Mouse (Mus musculus) erythroblast, embryonic 14.5 days (primary cell): ENCODE measurements around the gene Prpsap1. TPM values are rescaled to one million over a fixed set of nuclear protein-coding genes. Genes with fewer than 3 reads are reported as not detected.
A peak's percentile ranks its signal among the peaks of the same experiment; 100 is the strongest.
"Not testable (repeated sequence)": the region's sequence is repeated elsewhere in the genome, so short reads cannot be mapped to it uniquely, and the experiment has no call there.

Experiments
- H3K27me3 ChIP-seq: 2 replicates; pipeline ENCODE4 v1.6.1; 2012; ENCODE audit warnings: inconsistent platforms; ENCODE audit not compliant: control insufficient read depth
- H3K36me3 ChIP-seq: 2 replicates; pipeline ENCODE4 v1.6.1; 2012; ENCODE audit warnings: mild to moderate bottlenecking, inconsistent platforms; ENCODE audit not compliant: control insufficient read depth
- H3K4me1 ChIP-seq: 2 replicates; pipeline ENCODE4 v1.6.1; 2012; ENCODE audit warnings: inconsistent platforms; ENCODE audit not compliant: control insufficient read depth
- H3K4me3 ChIP-seq: replicated peaks from 2 replicates; pipeline ENCODE3; 2012; ENCODE audit warnings: moderate library complexity, mild to moderate bottlenecking, inconsistent platforms
- H3K9me3 ChIP-seq: 2 replicates; pipeline ENCODE4 v1.6.1; 2012; ENCODE audit warnings: low read length, inconsistent platforms, mixed read lengths; ENCODE audit not compliant: control insufficient read depth
- GATA1 ChIP-seq: IDR thresholded peaks from 2 replicates; pipeline ENCODE4 v1.6.1; 2012; ENCODE audit warnings: low read length, inconsistent platforms, mixed read lengths
- TAL1 ChIP-seq: IDR thresholded peaks from 3 replicates; pipeline ENCODE4 v1.6.1; 2012; ENCODE audit warnings: low read length, inconsistent platforms, mixed read lengths
- polyA plus RNA-seq: library from polyadenylated mRNA; stranded (reverse); fragments of >175 nt; gene quantifications from 2 replicates; pipeline ENCODE4 v1.2.3, GENCODE M21; 2012

Gene Prpsap1
- polyA plus RNA-seq, 1 experiment = 1.4 TPM

- TF ChIP-seq GATA1 (no peak), TAL1 (no peak)
- Histone ChIP-seq H3K9me3 (no peaks in the 10 kb centered on the region), H3K4me3 (peak overlapping the region; percentile 54), H3K36me3 (peaks cover 14% of the 10 kb centered on the region), H3K27me3 (no peaks in the 10 kb centered on the region), H3K4me1 (peaks cover 63% of the 10 kb centered on the region)
Observed at GRCm38 (mm10) chr11:116430723-116431427, 63.1 kb downstream of the Prpsap1 start.

GRCm38 (mm10) chr11:116429862-116430613 lies 64.0 kb downstream of the Prpsap1 start:
- Histone ChIP-seq H3K36me3 (peaks cover 5% of the 10 kb centered on the region), H3K4me1 (peaks cover 58% of the 10 kb centered on the region), H3K9me3 (no peaks in the 10 kb centered on the region), H3K4me3 (peak overlapping the region; percentile 54), H3K27me3 (no peaks in the 10 kb centered on the region)
- TF ChIP-seq GATA1 = no peak
- no peak for TF ChIP-seq TAL1

GRCm38 (mm10) chr11:116428872-116429859 lies 64.8 kb downstream of the Prpsap1 start:
- H3K36me3 ChIP-seq = no peaks in the 10 kb centered on the region
- H3K4me3 ChIP-seq = peak overlapping the region; percentile 17
- no peak for TF ChIP-seq GATA1
- TF ChIP-seq TAL1 = peak; percentile 39; the same call in 1 of the 3 replicates
- no peaks in the 10 kb centered on the region for H3K27me3 ChIP-seq
- H3K9me3 ChIP-seq = no peaks in the 10 kb centered on the region
- H3K4me1 ChIP-seq = peaks cover 55% of the 10 kb centered on the region

GRCm38 (mm10) chr11:116426852-116427575 lies 67.0 kb downstream of the Prpsap1 start:
- no peaks in the 10 kb centered on the region for H3K36me3 ChIP-seq
- no peak overlapping the region for H3K4me3 ChIP-seq
- peaks cover 46% of the 10 kb centered on the region for H3K4me1 ChIP-seq
- TF ChIP-seq TAL1 (no peak), GATA1 (no peak)
- no peaks in the 10 kb centered on the region for H3K9me3 ChIP-seq
- H3K27me3 ChIP-seq = no peaks in the 10 kb centered on the region

- not testable (repeated sequence) for H3K36me3 ChIP-seq, H3K4me3 ChIP-seq, H3K27me3 ChIP-seq, H3K9me3 ChIP-seq
- peaks cover 40% of the 10 kb centered on the region for H3K4me1 ChIP-seq
Observed at GRCm38 (mm10) chr11:116426328-116426727, 67.7 kb downstream of the Prpsap1 start.

GRCm38 (mm10) chr11:116424621-116425407 lies 69.2 kb downstream of the Prpsap1 start:
- no peaks in the 10 kb centered on the region for H3K9me3 ChIP-seq
- peaks cover 25% of the 10 kb centered on the region for H3K4me1 ChIP-seq
- H3K4me3 ChIP-seq = no peak overlapping the region
- H3K36me3 ChIP-seq = no peaks in the 10 kb centered on the region
- no peaks in the 10 kb centered on the region for H3K27me3 ChIP-seq
- TF ChIP-seq TAL1 (no peak), GATA1 (no peak)

GRCm38 (mm10) chr11:116423782-116424620 lies 70.0 kb downstream of the Prpsap1 start:
- H3K4me3 ChIP-seq = no peak overlapping the region

More at GRCm38 (mm10) chr11:116423782-116424620, 70.0 kb downstream of the Prpsap1 start:
- TF ChIP-seq TAL1 = no peak
- no peak for TF ChIP-seq GATA1
- H3K9me3 ChIP-seq = no peaks in the 10 kb centered on the region
- peaks cover 17% of the 10 kb centered on the region for H3K4me1 ChIP-seq
- no peaks in the 10 kb centered on the region for H3K27me3 ChIP-seq
- no peaks in the 10 kb centered on the region for H3K36me3 ChIP-seq
